Mouse (Mus musculus): ENCODE measurements at regions not wholly inside any gene's neighbourhood (a gene's known extent, or its start where the extent isn't known, plus 50 kb on each side); places are given as distances from the start of the nearest gene placed in this dataset.

- Histone ChIP-seq H3K36me3 (ENCODE audit: insufficient read depth) (no peaks in the 10 kb centered on the region), H3K27ac (ENCODE audit: low read depth, low read length) (no peak overlapping the region), H3K4me3 (ENCODE audit: low read depth, low read length) (no peak overlapping the region), H3K9ac (no peak overlapping the region), H3K27me3 (ENCODE audit: insufficient read depth, low read length) (no peaks in the 10 kb centered on the region), H3K4me1 (ENCODE audit: insufficient read depth) (no peaks in the 10 kb centered on the region), H3K9me3 (ENCODE audit: low read length) (no peaks in the 10 kb centered on the region), H3K4me2 (ENCODE audit: low read depth) (no peak overlapping the region)
- TF ChIP-seq CTCF (IDR thresholded peaks at IDR 0.05; ENCODE audit: low read depth): 0 out of 2 replicates have a peak, but pooled peaks have one; percentile 10
- ATAC-seq (no peak), DNase-seq (no peak)
- 75% methylated on average over 3 of the region's 3 CpGs for WGBS
Measured at GRCm38 (mm10) chr14:68261436-68261835, 1032.7 kb downstream of the Synb start.

DNA sequence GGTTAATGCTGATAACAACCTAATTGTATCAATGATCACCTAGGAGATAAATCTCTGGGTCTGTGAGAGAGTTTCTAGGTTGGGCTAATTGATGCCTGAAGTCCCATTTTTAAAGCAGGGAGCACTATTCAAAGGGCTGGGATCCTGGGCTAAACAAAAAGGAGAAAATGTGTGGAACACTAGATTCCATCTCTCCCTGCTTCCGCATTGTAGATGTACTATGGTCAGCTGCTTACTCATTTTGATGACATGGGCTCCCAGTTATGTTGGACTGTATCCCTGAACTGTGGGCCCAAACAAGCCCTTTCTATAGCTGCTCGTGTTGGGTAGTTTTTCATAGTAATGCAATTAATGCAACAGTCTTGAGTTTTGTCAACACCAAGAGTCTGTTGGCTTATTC lies 1047.1 kb downstream of the Synb start:
- Histone ChIP-seq H3K9me3 (ENCODE audit: low read length) (no peaks in the 10 kb centered on the region), H3K27ac (ENCODE audit: low read depth, low read length) (no peak overlapping the region), H3K9ac (no peak overlapping the region), H3K4me3 (ENCODE audit: low read depth, low read length) (no peak overlapping the region), H3K4me1 (ENCODE audit: insufficient read depth) (no peaks in the 10 kb centered on the region), H3K36me3 (ENCODE audit: insufficient read depth) (no peaks in the 10 kb centered on the region), H3K27me3 (ENCODE audit: insufficient read depth, low read length) (no peaks in the 10 kb centered on the region), H3K4me2 (ENCODE audit: low read depth) (no peak overlapping the region)
- TF ChIP-seq CTCF (IDR thresholded peaks at IDR 0.05; ENCODE audit: low read depth): no peak
- DNase-seq (no peak), ATAC-seq (no peak)
- 79% methylated on average over 2 of the region's 2 CpGs for WGBS

GRCm38 (mm10) chr14:68240146-68240545 lies 1054.0 kb downstream of the Synb start:
- no peak overlapping the region for H3K27ac ChIP-seq (ENCODE audit: low read depth, low read length)
- no peak for TF ChIP-seq CTCF (IDR thresholded peaks at IDR 0.05; ENCODE audit: low read depth)
- no peak overlapping the region for H3K4me2 ChIP-seq (ENCODE audit: low read depth)
- no peaks in the 10 kb centered on the region for H3K27me3 ChIP-seq (ENCODE audit: insufficient read depth, low read length)
- DNase-seq (no peak), ATAC-seq (no peak)
- WGBS: 74% methylated on average over 7 of the region's 7 CpGs
- no peak overlapping the region for H3K9ac ChIP-seq
- no peak overlapping the region for H3K4me3 ChIP-seq (ENCODE audit: low read depth, low read length)
- H3K9me3 ChIP-seq (ENCODE audit: low read length): no peaks in the 10 kb centered on the region
- no peaks in the 10 kb centered on the region for H3K36me3 ChIP-seq (ENCODE audit: insufficient read depth)
- H3K4me1 ChIP-seq (ENCODE audit: insufficient read depth): no peaks in the 10 kb centered on the region

DNA sequence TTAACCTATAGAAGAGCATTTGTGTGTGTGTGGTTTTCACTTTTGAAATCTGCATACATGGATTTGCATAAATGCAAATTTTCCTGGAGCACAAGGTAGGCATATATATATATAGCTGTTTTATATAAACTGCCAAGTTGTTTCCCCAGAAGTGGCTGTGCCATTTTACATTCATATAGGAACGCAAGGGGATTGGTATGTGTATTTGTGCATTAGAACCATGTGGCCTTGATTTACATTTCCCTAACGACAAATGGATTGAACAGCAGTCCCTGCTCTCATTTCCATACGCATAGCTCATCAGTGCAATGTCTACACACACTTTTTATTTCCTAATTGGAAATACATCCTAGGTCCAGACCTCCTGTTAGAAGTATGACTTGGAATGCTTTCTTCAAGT lies 1069.9 kb downstream of the Synb start:
- TF ChIP-seq CTCF (IDR thresholded peaks at IDR 0.05; ENCODE audit: low read depth): no peak
- ATAC-seq (peak; percentile 34), DNase-seq (peak; percentile 10)
- WGBS: 45% methylated on average over 3 of the region's 3 CpGs
- H3K27me3 ChIP-seq (ENCODE audit: insufficient read depth, low read length): no peaks in the 10 kb centered on the region
- no peak overlapping the region for H3K9ac ChIP-seq
- no peaks in the 10 kb centered on the region for H3K36me3 ChIP-seq (ENCODE audit: insufficient read depth)
- no peak overlapping the region for H3K27ac ChIP-seq (ENCODE audit: low read depth, low read length)
- H3K4me1 ChIP-seq (ENCODE audit: insufficient read depth): no peaks in the 10 kb centered on the region
- no peak overlapping the region for H3K4me3 ChIP-seq (ENCODE audit: low read depth, low read length)
- no peaks in the 10 kb centered on the region for H3K9me3 ChIP-seq (ENCODE audit: low read length)
- no peak overlapping the region for H3K4me2 ChIP-seq (ENCODE audit: low read depth)

DNA sequence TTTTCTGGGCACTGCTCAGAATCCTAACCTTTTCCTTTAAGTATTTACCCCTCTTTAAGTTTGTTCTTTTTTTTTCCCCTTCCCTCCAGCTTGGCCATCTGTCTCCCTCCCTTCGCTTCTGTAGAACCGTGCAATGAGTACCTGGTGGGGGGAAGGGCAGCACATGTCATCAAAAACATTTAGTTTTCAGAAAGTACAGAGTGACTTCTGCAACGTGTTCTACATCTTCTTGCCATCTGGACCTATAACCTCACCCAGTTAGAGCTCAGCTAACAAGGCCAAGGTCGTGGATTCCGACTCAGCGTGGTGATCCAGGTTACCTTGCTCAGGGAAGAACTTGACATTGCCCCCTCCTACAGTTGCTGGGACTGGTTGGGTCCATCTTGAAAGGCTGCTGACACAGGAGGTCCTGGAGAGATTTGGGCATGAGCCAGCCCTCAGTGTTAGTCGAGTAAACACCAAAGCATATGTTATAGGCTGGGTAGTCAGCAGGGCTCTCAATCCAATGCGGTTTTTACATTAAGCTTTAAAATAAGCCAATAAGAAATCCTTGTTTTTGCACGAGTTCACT lies 1075.0 kb downstream of the Synb start:
- WGBS: 63% methylated on average over 9 of the region's 9 CpGs
- H3K9me3 ChIP-seq (ENCODE audit: low read length): no peaks in the 10 kb centered on the region
- no peak for TF ChIP-seq CTCF (IDR thresholded peaks at IDR 0.05; ENCODE audit: low read depth)
- DNase-seq (no peak), ATAC-seq (no peak)
- H3K9ac ChIP-seq: no peak overlapping the region
- H3K4me1 ChIP-seq (ENCODE audit: insufficient read depth): no peaks in the 10 kb centered on the region
- no peak overlapping the region for H3K4me2 ChIP-seq (ENCODE audit: low read depth)
- no peaks in the 10 kb centered on the region for H3K27me3 ChIP-seq (ENCODE audit: insufficient read depth, low read length)
- H3K36me3 ChIP-seq (ENCODE audit: insufficient read depth): no peaks in the 10 kb centered on the region
- no peak overlapping the region for H3K27ac ChIP-seq (ENCODE audit: low read depth, low read length)
- H3K4me3 ChIP-seq (ENCODE audit: low read depth, low read length): no peak overlapping the region

DNA sequence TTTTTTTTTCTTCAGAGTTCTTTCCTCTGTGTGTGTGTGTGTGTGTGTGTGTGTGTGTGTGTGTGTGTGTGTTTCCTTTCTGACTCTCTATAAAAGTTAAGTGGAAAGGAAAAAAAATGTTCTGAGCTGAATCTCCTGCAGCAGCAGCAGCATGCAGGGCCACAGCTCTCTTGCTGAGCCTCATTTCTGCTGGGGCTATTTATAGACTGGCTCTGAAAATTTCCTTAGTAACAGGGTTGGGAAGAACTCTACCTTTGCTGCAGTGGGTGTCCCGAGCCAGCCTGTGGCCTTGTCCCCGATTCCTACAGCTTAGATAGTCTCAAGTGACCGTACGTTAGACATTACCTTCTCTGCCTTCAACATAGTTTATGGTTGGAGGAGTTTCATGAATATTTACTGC lies 1075.6 kb downstream of the Synb start:
- peak; percentile 28 for DNase-seq
- 65% methylated on average over 4 of the region's 4 CpGs for WGBS
- Histone ChIP-seq H3K9me3 (ENCODE audit: low read length) (no peaks in the 10 kb centered on the region), H3K4me2 (ENCODE audit: low read depth) (no peak overlapping the region), H3K4me3 (ENCODE audit: low read depth, low read length) (no peak overlapping the region), H3K4me1 (ENCODE audit: insufficient read depth) (no peaks in the 10 kb centered on the region), H3K27me3 (ENCODE audit: insufficient read depth, low read length) (no peaks in the 10 kb centered on the region), H3K27ac (ENCODE audit: low read depth, low read length) (no peak overlapping the region), H3K36me3 (ENCODE audit: insufficient read depth) (no peaks in the 10 kb centered on the region), H3K9ac (no peak overlapping the region)
- 0 out of 2 replicates have a peak, but pooled peaks have one; percentile 36 for ATAC-seq
- no peak for TF ChIP-seq CTCF (IDR thresholded peaks at IDR 0.05; ENCODE audit: low read depth)

- no peak for TF ChIP-seq CTCF (IDR thresholded peaks at IDR 0.05; ENCODE audit: low read depth)
- WGBS: 82% methylated on average over 6 of the region's 6 CpGs
- H3K4me3 ChIP-seq (ENCODE audit: low read depth, low read length): no peak overlapping the region
- no peaks in the 10 kb centered on the region for H3K36me3 ChIP-seq (ENCODE audit: insufficient read depth)
- H3K27ac ChIP-seq (ENCODE audit: low read depth, low read length): no peak overlapping the region
- no peak overlapping the region for H3K4me2 ChIP-seq (ENCODE audit: low read depth)
- no peaks in the 10 kb centered on the region for H3K27me3 ChIP-seq (ENCODE audit: insufficient read depth, low read length)
- DNase-seq (no peak), ATAC-seq (no peak)
- H3K9me3 ChIP-seq (ENCODE audit: low read length): no peaks in the 10 kb centered on the region
- H3K4me1 ChIP-seq (ENCODE audit: insufficient read depth): no peaks in the 10 kb centered on the region
- no peak overlapping the region for H3K9ac ChIP-seq
Measured at GRCm38 (mm10) chr14:68217986-68218385, 1076.1 kb downstream of the Synb start.

Measured in forebrain, postnatal 0 days (tissue).